Mouse (Mus musculus) stomach, embryonic 14.5 days (tissue): Measurements from ENCODE around the gene Spint1. TPM values are rescaled to one million over a fixed set of nuclear protein-coding genes. Genes with fewer than 3 reads are reported as not detected.
A peak's percentile ranks its signal among the peaks of the same experiment; 100 is the strongest.

ENCODE experiments used
- ATAC-seq: fragments of 200-750 bp; cut with Nextera tagmentation; 2 replicates; pipeline ENCODE4 v1.8.0; 2017; ENCODE audit warnings: low read depth, moderate TSS enrichment; ENCODE audit not compliant: insufficient number of reproducible peaks, insufficient read depth, low FRiP score
- H3K27ac ChIP-seq: fragments of 300-500 bp; sonication (generic); 2 replicates; pipeline ENCODE4 v1.5.1; 2014; ENCODE audit warnings: mild to moderate bottlenecking, low read length, moderate library complexity, mixed read lengths
- H3K27me3 ChIP-seq: fragments of 300-500 bp; sonication (generic); 2 replicates; pipeline ENCODE4 v1.6.1; 2014; ENCODE audit warnings: low read length, control low read depth, mixed read lengths; ENCODE audit not compliant: control insufficient read depth, insufficient read depth
- H3K36me3 ChIP-seq: fragments of 300-500 bp; sonication (generic); 2 replicates; pipeline ENCODE4 v1.6.1; 2014; ENCODE audit warnings: mild to moderate bottlenecking, control low read depth, low read length, moderate library complexity, mixed read lengths; ENCODE audit not compliant: control insufficient read depth, insufficient read depth
- H3K4me1 ChIP-seq: fragments of 300-500 bp; sonication (generic); 2 replicates; pipeline ENCODE4 v1.6.1; 2014; ENCODE audit warnings: low read length, control low read depth, mixed read lengths; ENCODE audit not compliant: control insufficient read depth, insufficient read depth
- H3K4me2 ChIP-seq: fragments of 300-500 bp; sonication (generic); replicated peaks from 2 replicates; pipeline ENCODE4 v1.6.1; 2014; ENCODE audit warnings: low read depth, low read length, control low read depth
- H3K4me3 ChIP-seq: fragments of 300-500 bp; sonication (generic); 2 replicates; pipeline ENCODE4 v1.5.1; 2014; ENCODE audit warnings: low read depth, low read length, control low read depth
- H3K9ac ChIP-seq: fragments of 300-500 bp; sonication (generic); replicated peaks from 2 replicates; pipeline ENCODE4 v1.6.1; 2014; ENCODE audit warnings: low read depth, mild to moderate bottlenecking, control low read depth, low read length, moderate library complexity, mixed read lengths
- H3K9me3 ChIP-seq: fragments of 300-500 bp; sonication (generic); 2 replicates; pipeline ENCODE4 v1.6.1; 2016; ENCODE audit warnings: low read depth, low read length, control low read depth; ENCODE audit not compliant: control insufficient read depth
- WGBS: fragments of 180-500 bp; shearing (Covaris S2); extraction: QIAGEN DNeasy Blood & Tissue Kit; methylation state at CpG from one replicate; pipeline ENCODE4 v1.1.7; 2014; 5-methylcytosine and 5-hydroxymethylcytosine counted together
- polyA plus RNA-seq: library from polyadenylated mRNA; unstranded; fragments of >200 nt; fragmentation: Nextera tagmentation; extraction: Ambion mirVana; gene quantifications from 2 replicates; pipeline ENCODE4 v1.2.1, GENCODE M21; 2014

Spint1 gene
- polyA plus RNA-seq, 1 experiment from 2014 or later, result 51.9 TPM

DNA sequence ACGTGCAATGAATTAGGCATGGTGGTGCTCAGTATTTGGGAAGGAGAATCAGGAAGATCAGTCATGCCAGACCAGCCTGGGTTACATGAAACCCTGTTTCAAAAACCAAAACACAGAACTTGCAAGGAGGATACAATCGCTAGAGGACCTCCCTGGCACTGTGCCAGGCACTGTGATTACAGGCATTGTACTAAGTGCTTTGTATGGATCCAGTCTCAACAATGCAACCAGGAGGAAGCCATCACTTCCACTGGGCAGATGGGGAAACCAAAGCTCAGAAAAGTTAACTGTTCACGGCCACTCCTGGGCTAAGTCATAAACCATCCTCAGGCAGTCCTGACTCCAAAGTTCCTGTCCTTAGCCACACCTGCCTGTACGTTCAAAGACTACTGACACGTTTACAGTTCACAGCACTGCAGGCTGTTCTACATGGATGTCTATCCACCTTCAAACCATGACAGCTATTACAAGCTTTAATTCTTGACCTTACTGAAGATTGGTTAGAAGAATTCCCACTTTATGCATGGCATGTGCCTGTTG, 34.2 kb upstream of the Spint1 start:
- H3K36me3 ChIP-seq, result no peaks in the 10 kb centered on the region
- H3K27me3 ChIP-seq, result no peaks in the 10 kb centered on the region
- peaks cover 6% of the 10 kb centered on the region; the same call in 1 of the 2 replicates for H3K4me1 ChIP-seq
- no peak overlapping the region for H3K4me3 ChIP-seq
- H3K9ac ChIP-seq, result no peak overlapping the region
- no peak overlapping the region for H3K4me2 ChIP-seq
- ATAC-seq, result no peak
- no peaks in the 10 kb centered on the region for H3K9me3 ChIP-seq
- no peak overlapping the region for H3K27ac ChIP-seq
- WGBS, result 46% methylated on average over 5 of the region's 5 CpGs

DNA sequence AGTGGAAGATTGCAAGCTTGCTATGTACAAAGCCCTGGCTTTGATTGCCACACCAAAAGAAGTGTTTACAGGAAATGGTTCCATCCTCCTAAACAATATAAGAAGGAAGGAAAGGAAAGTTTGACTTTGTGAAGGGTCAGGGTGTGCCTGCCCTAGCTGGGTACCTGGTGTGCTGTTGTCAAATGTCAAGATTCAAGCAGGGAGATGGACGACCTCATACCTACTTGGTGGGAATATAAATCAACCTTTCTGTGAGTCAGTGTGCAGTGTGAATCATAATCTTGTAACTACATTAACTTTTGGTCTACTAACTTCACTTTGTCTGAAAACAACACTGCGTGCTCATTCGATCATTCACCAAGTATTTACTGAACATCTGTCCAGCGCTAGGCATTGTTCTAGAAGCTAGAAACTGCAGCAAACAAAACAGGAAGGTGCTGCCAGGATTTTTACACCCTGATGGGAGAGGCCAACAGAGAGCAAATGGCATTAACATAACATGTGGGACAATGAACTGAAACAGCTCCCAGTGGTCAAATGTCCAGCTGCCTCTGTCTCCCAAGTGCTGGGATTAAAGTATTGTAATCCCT, 33.2 kb upstream of the Spint1 start:
- Histone ChIP-seq H3K9ac (no peak overlapping the region), H3K4me3 (no peak overlapping the region), H3K36me3 (no peaks in the 10 kb centered on the region), H3K27ac (no peak overlapping the region), H3K4me2 (no peak overlapping the region), H3K4me1 (peaks cover 6% of the 10 kb centered on the region; the same call in 1 of the 2 replicates), H3K27me3 (no peaks in the 10 kb centered on the region), H3K9me3 (no peaks in the 10 kb centered on the region)
- no peak for ATAC-seq
- 75% methylated on average over 4 of the region's 4 CpGs for WGBS

DNA sequence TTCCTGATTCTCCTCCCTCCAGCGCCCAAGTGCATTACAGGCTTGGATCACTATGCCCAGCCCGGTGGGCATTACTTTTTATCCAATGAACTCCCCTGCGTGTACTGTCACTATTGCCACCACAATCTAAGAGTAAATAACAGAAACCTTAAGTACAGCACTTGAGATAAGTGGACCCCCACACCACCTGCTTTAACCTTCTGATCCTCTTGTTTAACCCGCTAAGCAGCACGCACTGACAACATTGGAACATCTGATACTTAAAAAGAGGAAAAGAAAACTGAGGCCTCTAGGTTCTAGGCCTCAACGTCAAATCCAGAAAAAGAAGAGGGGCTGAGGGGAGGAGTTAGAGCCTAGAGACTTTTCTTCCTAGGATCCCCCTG, 29.2 kb upstream of the Spint1 start:
- Histone ChIP-seq H3K9me3 (no peaks in the 10 kb centered on the region), H3K27ac (peak overlapping the region; percentile 88), H3K9ac (peak overlapping the region; percentile 52), H3K4me3 (peak overlapping the region; percentile 59), H3K27me3 (no peaks in the 10 kb centered on the region), H3K36me3 (peaks cover 13% of the 10 kb centered on the region), H3K4me1 (peaks cover 7% of the 10 kb centered on the region; the same call in 1 of the 2 replicates), H3K4me2 (peak overlapping the region; percentile 51)
- 14% methylated on average over 6 of the region's 6 CpGs for WGBS
- 0 out of 2 replicates have a peak, but pooled peaks have one; percentile 0 for ATAC-seq

DNA sequence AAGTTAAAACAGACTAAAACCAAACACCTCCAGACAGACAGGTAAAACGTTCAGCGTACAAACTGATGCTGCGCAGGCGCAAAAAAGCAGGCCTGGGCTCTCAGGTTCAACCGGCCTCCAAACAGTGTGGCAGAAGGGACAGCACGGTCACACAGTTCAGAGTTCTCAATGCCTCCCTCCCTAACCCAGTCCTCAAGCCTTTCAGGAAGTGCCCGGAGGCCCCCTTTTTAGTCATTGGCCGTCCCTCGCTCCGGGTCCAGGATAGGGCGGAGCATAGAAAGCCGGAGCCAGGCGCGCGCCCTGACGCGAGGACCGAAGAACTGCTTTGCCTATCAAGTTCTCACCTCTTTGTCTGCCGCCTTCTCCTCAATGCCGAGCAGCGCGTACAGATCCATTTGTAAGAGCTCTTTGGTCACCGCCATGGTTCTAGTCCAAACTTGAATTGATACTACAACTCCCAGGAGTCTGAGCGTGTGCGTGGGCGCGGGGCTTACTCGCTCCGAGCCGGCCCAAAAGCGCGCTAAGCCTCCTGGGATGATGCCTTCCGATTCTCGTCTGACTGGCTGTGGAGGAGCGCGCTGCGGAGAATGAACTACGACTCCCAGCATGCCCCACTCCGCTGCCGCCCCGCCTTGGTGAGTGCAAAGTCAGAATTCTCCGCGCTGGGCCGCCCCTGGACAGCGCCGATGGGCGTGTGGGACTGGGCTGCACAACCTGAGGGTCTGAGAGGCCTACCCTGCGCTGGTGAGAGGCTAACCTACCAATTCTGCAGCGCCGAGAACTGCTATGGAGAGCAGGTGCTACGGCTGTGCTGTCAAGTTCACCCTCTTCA, 28.6 kb upstream of the Spint1 start, which contains the start of the genes Zfyve19 and Dnajc17:
Gene Zfyve19 (plus strand): TSS at position 274 of the 832 bp plus-strand sequence.
Gene Dnajc17 (minus strand): TSS at position 452 of the 832 bp plus-strand sequence.
- Histone ChIP-seq H3K9ac (peak within 1 kb of the TSS; percentile 52), H3K4me2 (peak within 1 kb of the TSS; percentile 67)
- under 1% methylated on average over 51 of the region's 51 CpGs for WGBS

DNA sequence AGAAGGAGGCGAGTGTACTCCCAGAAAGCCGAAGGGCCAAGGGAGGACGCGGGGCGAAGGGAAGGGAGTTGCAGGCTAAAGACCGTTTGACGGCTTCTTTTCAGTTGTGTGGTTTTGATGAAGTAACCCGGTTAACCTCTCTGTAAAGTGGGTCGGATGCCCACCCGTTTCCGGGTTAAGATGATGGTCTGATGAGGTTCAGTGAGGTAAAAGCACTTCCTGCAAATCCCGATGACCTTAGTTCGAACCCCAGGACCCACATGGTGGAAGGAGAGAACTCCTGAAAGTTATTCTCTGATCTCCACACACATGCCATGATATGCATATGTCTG, 28.0 kb upstream of the Spint1 start:
- peak overlapping the region; percentile 40 for H3K27ac ChIP-seq
- no peak for ATAC-seq

More for the DNA sequence above, 28.6 kb upstream of the Spint1 start, which contains the start of the genes Zfyve19 and Dnajc17:
- ATAC-seq, result peak; percentile 96
- H3K4me3 ChIP-seq, result peak within 1 kb of the TSS; percentile 59
- no peaks in the 10 kb centered on the region for H3K9me3 ChIP-seq
- H3K27ac ChIP-seq, result peak within 1 kb of the TSS; percentile 88
- H3K4me1 ChIP-seq, result 0 out of 2 replicates have a peak, but pooled peaks cover 4% of the 10 kb centered on the region
- peaks cover 13% of the 10 kb centered on the region for H3K36me3 ChIP-seq
- no peaks in the 10 kb centered on the region for H3K27me3 ChIP-seq

DNA sequence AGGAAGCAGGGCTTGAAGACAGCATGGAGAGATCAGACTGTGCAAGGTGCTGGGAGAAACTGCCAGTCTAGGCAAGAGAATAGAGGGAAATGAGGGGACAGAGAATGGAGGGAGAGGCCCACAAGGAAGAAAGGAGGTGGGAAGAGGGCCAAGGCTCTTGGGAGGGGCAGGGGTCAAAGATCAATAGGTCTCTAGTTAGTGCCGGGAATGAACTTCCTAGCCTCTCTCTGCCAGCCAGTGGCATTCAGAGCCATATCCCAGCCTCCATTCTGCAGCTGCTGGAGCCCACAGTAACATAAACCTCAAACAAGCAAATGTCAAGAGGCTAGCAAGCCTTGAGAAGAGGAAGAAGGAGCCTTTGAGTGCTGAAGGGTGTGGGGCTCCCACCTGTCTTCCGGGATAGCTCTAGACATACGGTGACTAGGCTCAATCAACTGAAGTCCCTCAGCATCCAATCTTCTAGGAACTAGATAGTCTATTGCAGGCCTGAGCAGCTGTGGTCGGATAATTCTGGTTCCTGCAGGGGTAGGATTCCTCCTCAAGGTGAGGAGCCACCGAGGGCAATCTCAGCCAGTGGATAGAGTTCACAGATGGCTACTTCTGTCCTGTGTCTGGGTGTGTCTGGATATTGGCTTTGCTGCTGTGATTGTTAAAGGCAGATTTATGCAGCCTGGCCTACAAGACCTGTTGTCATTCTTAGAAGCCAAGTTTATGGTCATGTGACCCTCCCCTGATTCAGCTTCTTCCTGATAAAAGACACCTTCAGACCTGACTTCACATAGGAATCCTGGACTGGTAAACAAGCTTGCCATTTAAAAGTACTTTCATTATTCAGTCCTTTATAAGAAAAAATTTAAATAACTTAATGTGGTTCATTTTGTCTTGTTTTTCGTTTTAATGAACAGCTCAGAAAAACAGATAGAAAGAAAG, 7.1 kb upstream of the Spint1 start, which contains the start of gene Ppp1r14d:
Gene Ppp1r14d (minus strand): TSS at position 132 of the 930 bp plus-strand sequence.
- WGBS, result 64% methylated on average over 6 of the region's 6 CpGs

More for the DNA sequence above, 28.0 kb upstream of the Spint1 start:
- no peaks in the 10 kb centered on the region for H3K9me3 ChIP-seq
- H3K36me3 ChIP-seq, result peaks cover 13% of the 10 kb centered on the region
- no peaks in the 10 kb centered on the region for H3K27me3 ChIP-seq
- 0 out of 2 replicates have a peak, but pooled peaks cover 4% of the 10 kb centered on the region for H3K4me1 ChIP-seq
- peak overlapping the region; percentile 67 for H3K4me2 ChIP-seq
- H3K9ac ChIP-seq, result peak overlapping the region; percentile 47
- 0% methylated on average over 13 of the region's 13 CpGs for WGBS
- H3K4me3 ChIP-seq, result peak overlapping the region; percentile 59

DNA sequence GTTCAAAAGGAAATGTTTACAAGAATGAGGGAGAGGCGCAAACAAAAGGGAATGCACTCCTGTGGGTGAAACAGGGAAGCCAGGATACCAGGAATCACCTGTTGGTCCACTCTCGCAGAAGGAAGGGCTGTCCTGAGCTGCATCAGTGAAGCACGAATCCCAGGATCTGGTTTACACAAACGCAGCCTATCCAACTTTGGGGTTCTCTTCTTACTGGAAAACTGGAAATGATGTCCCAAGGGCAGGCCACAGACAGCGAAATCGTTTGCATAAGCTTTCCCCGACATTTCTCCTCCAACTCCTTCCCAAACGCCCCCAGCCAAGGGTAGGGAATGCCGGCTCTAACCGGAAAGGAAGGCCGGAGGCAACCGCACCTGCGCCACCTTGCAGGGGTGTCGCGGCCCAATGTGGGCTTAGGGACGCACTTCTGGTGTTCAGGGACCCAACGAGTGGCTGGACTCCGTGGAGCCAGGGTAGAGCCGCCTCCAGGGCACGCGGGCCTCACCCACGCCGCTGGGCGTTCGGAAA, 416 bp upstream of the Spint1 start:
- Histone ChIP-seq H3K4me3 (peak overlapping the region; percentile 49), H3K27me3 (peaks cover 23% of the 10 kb centered on the region), H3K9me3 (no peaks in the 10 kb centered on the region), H3K27ac (peak overlapping the region; percentile 40; the same call in 1 of the 2 replicates), H3K4me1 (0 out of 2 replicates have a peak, but pooled peaks cover 3% of the 10 kb centered on the region), H3K4me2 (peak overlapping the region; percentile 44), H3K36me3 (no peaks in the 10 kb centered on the region), H3K9ac (peak overlapping the region; percentile 59)
- WGBS, result 7% methylated on average over 25 of the region's 25 CpGs
- no peak for ATAC-seq

More for the DNA sequence above, 7.1 kb upstream of the Spint1 start, which contains the start of gene Ppp1r14d:
- Histone ChIP-seq H3K4me1 (no peaks in the 10 kb centered on the region), H3K9ac (no peak within 1 kb of the TSS), H3K4me3 (no peak within 1 kb of the TSS), H3K27ac (no peak within 1 kb of the TSS), H3K4me2 (no peak within 1 kb of the TSS), H3K27me3 (no peaks in the 10 kb centered on the region), H3K36me3 (no peaks in the 10 kb centered on the region), H3K9me3 (no peaks in the 10 kb centered on the region)
- ATAC-seq, result no peak
